Mouse (Mus musculus) liver, embryonic 14.5 days (tissue): ENCODE data around the gene Exo5. TPM values are rescaled to one million over a fixed set of nuclear protein-coding genes. Genes with fewer than 3 reads are reported as not detected.
A peak's percentile ranks its signal among the peaks of the same experiment; 100 is the strongest.

Experiments
- ATAC-seq: fragments of 200-750 bp; cut with Nextera tagmentation; 2 replicates; pipeline ENCODE4 v1.8.0; 2017; ENCODE audit warnings: moderate number of reproducible peaks, mild to moderate bottlenecking, moderate library complexity; ENCODE audit not compliant: insufficient read depth
- DNase-seq, 3 experiments: peaks; one replicate each; pipeline ENCODE4 v3.0.0-alpha.2; 2012 to 2013; ENCODE audit warnings: low read depth in 3 of 3, low spot score in 3 of 3
- H3K27ac ChIP-seq: fragments of 300-500 bp; sonication (generic); 2 replicates; pipeline ENCODE4 v1.5.1; 2014; ENCODE audit warnings: moderate library complexity, mild to moderate bottlenecking, control low read depth, inconsistent platforms
- H3K27me3 ChIP-seq: fragments of 300-500 bp; sonication (generic); 2 replicates; pipeline ENCODE4 v1.6.1; 2014; ENCODE audit warnings: mild to moderate bottlenecking, low read length, moderate library complexity; ENCODE audit not compliant: control insufficient read depth, insufficient read depth
- H3K36me3 ChIP-seq: fragments of 300-500 bp; sonication (generic); replicated peaks from 2 replicates; pipeline ENCODE4 v1.6.1; 2014; ENCODE audit warnings: low read depth; ENCODE audit not compliant: control insufficient read depth, insufficient read depth
- H3K4me1 ChIP-seq, 2 experiments: fragments of 200-500 bp in 1 of 2; fragments of 300-500 bp in 1 of 2; sonication (generic) in 1 of 2; replicated peaks; 2 replicates each; pipeline ENCODE4 v1.6.1; 2012 to 2014; ENCODE audit warnings: antibody characterized with exemption in 1 of 2, inconsistent platforms in 1 of 2, low read length in 1 of 2; ENCODE audit not compliant: control insufficient read depth in 2 of 2, insufficient read depth in 2 of 2
- H3K4me2 ChIP-seq: fragments of 300-500 bp; sonication (generic); 2 replicates; pipeline ENCODE4 v1.6.1; 2014; ENCODE audit warnings: low read depth, mild to moderate bottlenecking, control low read depth, moderate library complexity
- H3K4me3 ChIP-seq, 2 experiments: fragments of 200-500 bp in 1 of 2; fragments of 300-500 bp in 1 of 2; sonication (generic) in 1 of 2; 2 replicates each; pipeline ENCODE4 v1.5.1; 2012 to 2014; ENCODE audit warnings: low read depth in 2 of 2, low read length in 2 of 2, mild to moderate bottlenecking in 2 of 2, control low read depth in 1 of 2, inconsistent platforms in 1 of 2, moderate library complexity in 1 of 2; ENCODE audit not compliant: insufficient read depth in 1 of 2
- H3K9ac ChIP-seq: fragments of 300-500 bp; sonication (generic); replicated peaks from 2 replicates; pipeline ENCODE4 v1.6.1; 2014; ENCODE audit warnings: mild to moderate bottlenecking, control low read depth, moderate library complexity
- H3K9me3 ChIP-seq: fragments of 300-500 bp; sonication (generic); 2 replicates; pipeline ENCODE4 v1.6.1; 2016; ENCODE audit warnings: low read length, mixed read lengths; ENCODE audit not compliant: control insufficient read depth
- CTCF ChIP-seq: IDR thresholded peaks from 2 replicates; pipeline ENCODE4 v1.5.1; 2016; ENCODE audit warnings: antibody characterized with exemption, low read depth, control low read depth
- EP300 ChIP-seq: IDR thresholded peaks from 2 replicates; pipeline ENCODE4 v1.6.1; 2016; ENCODE audit warnings: antibody characterized with exemption, low read depth
- WGBS: fragments of 180-500 bp; shearing (Covaris S2); extraction: QIAGEN DNeasy Blood & Tissue Kit; methylation state at CpG from one replicate; pipeline ENCODE4 v1.1.7; 2014; ENCODE audit not compliant: insufficient replicate concordance; 5-methylcytosine and 5-hydroxymethylcytosine counted together
- polyA plus RNA-seq, 2 experiments: library from polyadenylated mRNA; depleted of rRNA in 1 of 2; stranded (reverse) in 1 of 2; unstranded in 1 of 2; fragments of >200 nt; fragmentation: Nextera tagmentation in 1 of 2; extraction: Ambion mirVana in 1 of 2; gene quantifications; 2 replicates each; pipeline versions ENCODE4 v1.2.1 to v1.2.3; 2012 to 2014

The Exo5 gene
- polyA plus RNA-seq, 2 experiments = 5.8 to 7.2 TPM

GRCm38 (mm10) chr4:120890754-120891440, 33.9 kb downstream of the Exo5 start:
- H3K27ac ChIP-seq = no peak overlapping the region
- H3K4me3 ChIP-seq = no peak overlapping the region
- ATAC-seq (no peak), DNase-seq (no peak)
- H3K9ac ChIP-seq = no peak overlapping the region
- TF ChIP-seq CTCF = no peak
- TF ChIP-seq EP300 = no peak
- no peaks in the 10 kb centered on the region for H3K36me3 ChIP-seq
- no peaks in the 10 kb centered on the region for H3K9me3 ChIP-seq
- no peaks in the 10 kb centered on the region for H3K27me3 ChIP-seq
- no peaks in the 10 kb centered on the region for H3K4me1 ChIP-seq
- WGBS = 62% methylated on average over 11 of the region's 11 CpGs
- no peak overlapping the region for H3K4me2 ChIP-seq

DNA sequence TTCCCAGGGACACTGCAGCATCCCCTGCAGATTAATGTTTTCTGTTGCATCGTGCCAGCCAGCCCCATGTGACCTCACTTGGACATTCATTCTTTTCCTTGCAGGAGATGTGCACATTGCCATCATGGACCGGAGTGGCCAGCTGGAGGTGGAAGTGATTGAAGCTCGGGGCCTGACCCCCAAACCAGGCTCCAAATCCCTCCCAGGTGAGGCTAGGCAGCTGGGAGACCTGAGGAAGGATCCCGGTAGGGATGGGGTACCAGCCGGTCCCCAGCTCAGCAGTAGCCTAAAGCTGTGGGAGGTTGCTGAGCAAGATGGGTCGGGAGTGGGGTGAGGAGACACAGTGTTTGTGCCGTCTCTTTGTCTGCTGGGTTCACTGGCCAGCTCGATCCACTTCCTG, 35.9 kb downstream of the Exo5 start:
- TF ChIP-seq EP300 (no peak), CTCF (no peak)
- Histone ChIP-seq H3K9me3 (no peaks in the 10 kb centered on the region), H3K27me3 (no peaks in the 10 kb centered on the region), H3K4me1 (peaks cover 0 to 6% of the 10 kb centered on the region in 2 experiments; a peak in 1 of 4 replicates), H3K9ac (no peak overlapping the region), H3K27ac (no peak overlapping the region), H3K36me3 (no peaks in the 10 kb centered on the region), H3K4me3 (no peak overlapping the region), H3K4me2 (no peak overlapping the region)
- WGBS = 57% methylated on average over 8 of the region's 8 CpGs
- ATAC-seq (no peak), DNase-seq (no peak)

GRCm38 (mm10) chr4:120887381-120888112, 37.3 kb downstream of the Exo5 start:
- 26% methylated on average over 8 of the region's 8 CpGs for WGBS
- DNase-seq = peak in 2 of 3 experiments; percentile 7 to 13
- Histone ChIP-seq H3K9ac (no peak overlapping the region), H3K9me3 (no peaks in the 10 kb centered on the region), H3K4me3 (no peak overlapping the region), H3K4me1 (peaks cover 0 to 6% of the 10 kb centered on the region in 2 experiments; a peak in 1 of 4 replicates), H3K27me3 (no peaks in the 10 kb centered on the region), H3K36me3 (no peaks in the 10 kb centered on the region), H3K27ac (no peak overlapping the region), H3K4me2 (no peak overlapping the region)
- peak; percentile 61 for TF ChIP-seq CTCF
- no peak for TF ChIP-seq EP300
- no peak for ATAC-seq

DNA sequence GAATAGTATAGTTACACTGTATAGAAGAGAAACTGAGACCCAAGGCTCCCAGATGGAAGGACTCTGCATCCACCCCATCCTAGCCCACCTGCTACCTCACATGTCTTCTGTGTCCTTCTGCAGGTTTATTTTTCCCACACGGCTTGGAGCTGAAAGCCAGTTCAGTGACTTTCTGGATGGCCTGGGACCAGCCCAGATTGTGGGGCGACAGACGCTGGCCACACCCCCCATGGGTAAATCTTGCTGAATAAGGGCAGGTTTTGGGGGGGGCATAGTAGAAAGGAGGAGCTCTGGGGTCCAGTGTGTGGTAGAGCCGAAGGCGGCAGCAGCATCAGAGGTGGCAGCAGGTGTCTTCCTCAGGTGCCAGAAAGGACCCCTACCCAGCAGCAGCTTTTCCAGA, 38.0 kb downstream of the Exo5 start:
- ATAC-seq (no peak), DNase-seq (no peak)
- no peaks in the 10 kb centered on the region for H3K27me3 ChIP-seq
- no peak overlapping the region for H3K27ac ChIP-seq
- H3K9ac ChIP-seq = no peak overlapping the region
- H3K4me2 ChIP-seq = no peak overlapping the region
- no peak overlapping the region for H3K4me3 ChIP-seq
- WGBS = 63% methylated on average over 5 of the region's 5 CpGs
- no peaks in the 10 kb centered on the region for H3K9me3 ChIP-seq
- TF ChIP-seq CTCF (no peak), EP300 (no peak)
- H3K4me1 ChIP-seq = peaks cover 0 to 6% of the 10 kb centered on the region in 2 experiments; a peak in 1 of 4 replicates
- H3K36me3 ChIP-seq = no peaks in the 10 kb centered on the region

GRCm38 (mm10) chr4:120886131-120886530, 38.7 kb downstream of the Exo5 start:
- H3K4me3 ChIP-seq = no peak overlapping the region
- H3K9me3 ChIP-seq = no peaks in the 10 kb centered on the region
- no peak for DNase-seq
- H3K4me1 ChIP-seq = peaks cover 0 to 6% of the 10 kb centered on the region in 2 experiments; a peak in 1 of 4 replicates
- no peaks in the 10 kb centered on the region for H3K36me3 ChIP-seq
- no peak for ATAC-seq
- H3K27ac ChIP-seq = no peak overlapping the region
- H3K4me2 ChIP-seq = no peak overlapping the region
- WGBS = 34% methylated on average over 4 of the region's 4 CpGs
- no peak overlapping the region for H3K9ac ChIP-seq
- TF ChIP-seq CTCF = no peak
- no peak for TF ChIP-seq EP300
- no peaks in the 10 kb centered on the region for H3K27me3 ChIP-seq
